Mouse (Mus musculus) thymus, postnatal 4 days (tissue): ENCODE measurements at regions not wholly inside any gene's neighbourhood (a gene's known extent, or its start where the extent isn't known, plus 50 kb on each side); places are given as distances from the start of the nearest gene placed in this dataset.
"Not testable (repeated sequence)": the region's sequence is repeated elsewhere in the genome, so short reads cannot be mapped to it uniquely, and the experiment has no call there.

Experiments used
- DNase-seq: peaks from one replicate; pipeline ENCODE4 v3.0.0; 2021

- DNase-seq = no peak
Observed at GRCm38 (mm10) chr4:28064935-28065334, 748.0 kb upstream of the Epha7 start.

GRCm38 (mm10) chr4:28065828-28066227, 747.1 kb upstream of the Epha7 start:
- DNase-seq = no peak

DNA sequence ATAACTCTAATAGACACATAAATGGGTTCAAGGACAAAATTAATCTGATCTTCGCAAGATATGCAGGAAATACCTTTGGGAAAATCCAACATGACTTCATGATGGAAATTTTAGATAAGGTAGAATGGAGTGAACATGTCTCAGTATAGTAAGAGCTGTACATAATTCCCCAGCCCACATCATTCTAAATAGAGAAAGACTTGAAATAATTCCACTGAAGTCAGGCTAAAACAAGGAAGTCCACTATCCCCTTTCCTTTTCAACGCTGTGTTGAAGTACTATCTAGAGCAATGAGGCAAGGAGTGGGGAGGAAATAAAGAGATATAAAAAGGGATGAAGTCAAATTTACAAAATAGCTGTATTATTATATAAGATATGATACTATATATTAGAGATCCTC, 733.9 kb upstream of the Epha7 start:
- DNase-seq = no peak

DNA sequence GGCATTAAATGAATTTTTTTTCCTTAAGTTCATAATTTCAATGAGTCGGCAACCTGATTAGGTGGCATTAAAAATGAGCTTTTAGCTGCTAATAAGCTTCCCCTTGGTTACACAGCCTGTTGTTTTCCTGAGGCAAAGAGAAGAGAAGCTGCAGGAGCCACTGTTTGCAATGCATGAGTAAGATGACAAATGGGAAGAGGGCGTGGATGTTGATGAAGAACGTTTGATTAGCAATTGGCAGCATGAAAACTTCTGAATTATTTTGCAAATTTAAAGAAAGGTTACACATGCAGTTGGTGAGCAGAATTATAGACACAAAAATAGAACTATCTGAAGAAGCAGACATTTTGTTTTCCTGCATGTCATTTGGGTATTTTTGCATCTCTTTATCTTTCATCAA, 720.1 kb upstream of the Epha7 start:
- no peak for DNase-seq

- no peak for DNase-seq
Observed at GRCm38 (mm10) chr4:28143165-28143564, 669.8 kb upstream of the Epha7 start.

DNA sequence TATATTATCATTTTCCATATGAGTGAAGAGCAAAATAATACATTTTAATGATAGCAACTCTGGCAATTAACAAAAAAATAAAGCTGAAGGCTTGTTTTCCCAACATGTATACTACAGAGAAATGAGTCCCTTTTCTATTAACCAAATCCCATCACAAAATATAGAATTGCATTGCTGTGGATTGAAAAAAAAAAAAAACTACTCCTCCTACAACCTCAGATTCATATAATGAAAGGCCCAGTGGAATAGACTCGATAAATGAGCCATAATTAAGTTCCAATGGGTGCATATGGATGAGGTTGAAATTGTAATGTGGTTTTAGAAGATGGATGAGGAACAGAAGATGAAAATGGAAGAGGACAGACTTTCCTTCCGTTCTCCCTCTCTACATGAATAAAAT, 657.8 kb upstream of the Epha7 start:
- DNase-seq = no peak

DNA sequence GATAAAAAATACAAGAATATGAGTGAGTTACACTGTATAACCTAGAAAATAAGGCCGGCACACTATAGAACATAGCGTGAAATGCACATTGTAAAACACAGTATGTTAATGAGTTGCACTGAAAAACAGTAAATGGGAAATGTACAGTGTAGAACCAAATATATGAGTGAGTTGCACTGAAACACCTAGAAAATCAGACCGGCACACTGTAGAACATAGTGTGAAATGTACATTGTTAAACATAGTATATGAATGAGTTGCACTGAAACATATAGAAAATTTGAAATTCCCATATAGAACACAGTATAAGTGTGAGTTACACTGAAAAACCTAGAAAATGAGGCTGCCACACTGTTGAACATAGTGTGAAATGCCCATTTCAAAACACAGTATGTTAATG, 636.2 kb upstream of the Epha7 start:
- DNase-seq = peak; percentile 11

GRCm38 (mm10) chr4:28190861-28191260, 622.1 kb upstream of the Epha7 start:
- no peak for DNase-seq

DNA sequence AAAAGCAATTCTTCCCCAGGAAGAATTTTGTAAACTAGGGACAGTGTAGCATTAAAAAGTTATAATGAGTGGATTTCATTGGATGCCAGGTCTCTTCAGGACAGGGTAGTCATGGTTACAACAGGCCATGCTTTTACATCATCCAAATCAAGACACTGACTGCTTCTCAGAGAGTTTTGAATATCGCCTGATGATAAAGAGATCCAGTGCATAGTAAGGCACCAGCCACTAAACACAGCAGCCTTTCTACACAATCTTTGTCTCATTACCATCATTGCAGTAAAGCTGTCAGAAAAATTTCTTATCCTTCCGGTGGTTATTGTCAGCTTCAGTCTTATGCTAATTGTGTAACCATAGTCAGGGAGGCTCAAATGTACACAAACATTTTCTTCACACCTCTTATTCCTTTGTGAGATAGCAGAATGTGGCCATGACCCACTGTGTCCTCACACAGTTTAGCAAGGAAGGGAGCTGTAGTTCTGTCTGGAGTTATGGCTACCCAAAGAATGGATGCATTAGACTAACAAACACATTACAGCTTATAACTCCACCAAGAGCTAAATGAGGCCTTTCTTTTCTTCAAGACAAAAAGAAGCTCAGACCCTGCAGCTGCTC, 585.2 kb upstream of the Epha7 start:
- no peak for DNase-seq

DNA sequence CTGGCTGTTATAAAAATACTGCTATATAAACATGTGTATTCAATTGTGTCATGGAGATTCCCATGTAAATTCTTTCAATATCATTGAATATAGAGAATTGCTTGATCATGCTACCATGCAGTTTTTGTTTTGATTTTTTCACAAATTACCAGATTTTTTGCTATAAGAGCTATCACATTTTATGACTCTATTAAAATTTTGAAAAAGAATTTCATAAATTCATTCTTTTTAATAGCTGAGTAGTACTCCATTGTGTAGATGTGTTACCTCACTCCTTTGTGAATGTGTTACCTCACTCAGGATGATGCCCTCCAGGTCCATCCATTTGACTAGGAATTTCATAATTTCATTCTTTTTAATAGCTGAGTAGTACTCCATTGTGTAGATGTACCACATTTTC, 577.4 kb upstream of the Epha7 start:
- not testable (repeated sequence) for DNase-seq

DNA sequence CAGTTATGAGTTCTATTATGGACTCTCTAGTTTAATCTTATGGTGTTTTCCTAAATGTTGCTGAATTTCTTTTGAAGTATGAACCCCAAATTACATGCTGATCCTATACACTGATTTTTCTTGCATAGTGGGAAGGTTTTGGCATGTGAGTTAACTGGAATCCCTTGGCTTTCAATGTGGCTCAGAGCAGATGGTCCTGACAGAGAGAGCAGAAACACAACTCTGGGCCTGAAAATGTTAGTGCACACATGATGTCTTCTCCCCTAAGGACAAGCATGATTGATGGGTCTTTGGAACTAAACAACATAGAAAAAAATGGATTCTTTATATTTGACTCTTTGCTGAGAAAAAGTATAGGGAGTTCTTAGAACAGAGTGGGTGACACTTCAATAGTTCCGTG, 570.7 kb upstream of the Epha7 start:
- no peak for DNase-seq
